Mouse (Mus musculus) lung, postnatal 25 days (tissue): ENCODE data around the gene Rpl10.

Experiments
- DNase-seq: peaks from one replicate; pipeline ENCODE4 v3.0.0; 2022; ENCODE audit warnings: low spot score

The Rpl10 gene

DNA sequence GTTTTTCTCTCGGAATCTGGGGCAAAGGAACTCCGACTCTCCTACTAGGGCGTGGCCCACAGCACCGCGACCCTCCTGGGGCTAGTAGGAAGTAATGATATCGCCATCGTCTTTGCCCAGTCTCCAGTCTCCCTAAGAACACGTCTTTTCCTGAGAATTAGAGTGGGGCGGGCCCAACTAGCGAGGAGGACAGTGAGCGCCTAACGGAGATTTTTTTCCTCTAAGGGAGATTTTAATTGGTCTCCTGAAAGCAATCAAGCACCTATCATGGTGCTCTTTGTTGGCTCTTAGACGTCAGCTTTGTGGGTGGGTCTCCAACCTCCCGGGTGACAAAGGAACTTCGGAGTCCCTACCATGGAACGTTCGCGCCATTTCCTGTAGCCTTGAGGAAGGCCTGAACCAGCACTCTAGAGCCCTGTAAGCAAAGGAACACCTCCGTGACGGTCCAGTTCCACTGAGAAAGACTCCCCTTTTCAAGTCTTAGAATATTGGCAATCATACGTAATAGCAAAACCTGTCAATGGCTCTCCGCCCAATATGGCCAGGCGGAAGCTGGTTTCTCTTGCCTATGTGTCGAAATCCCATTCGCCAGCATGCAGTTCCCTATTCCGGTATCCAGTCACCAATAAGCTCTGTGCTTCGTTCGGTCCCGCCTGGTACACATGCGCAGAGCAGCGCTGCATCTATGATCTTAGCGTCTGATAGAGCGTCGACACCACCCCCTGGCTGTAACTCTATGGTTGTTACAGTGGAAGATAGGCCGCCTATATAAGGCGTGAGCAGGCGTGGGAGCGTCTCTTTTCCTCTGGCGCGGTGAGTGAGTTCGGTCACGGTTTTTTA is at the start of gene Rpl10:
Gene Rpl10, plus strand, starts transcription at position 751 of the 840 bp plus-strand sequence.
- peak; percentile 95 for DNase-seq

DNA sequence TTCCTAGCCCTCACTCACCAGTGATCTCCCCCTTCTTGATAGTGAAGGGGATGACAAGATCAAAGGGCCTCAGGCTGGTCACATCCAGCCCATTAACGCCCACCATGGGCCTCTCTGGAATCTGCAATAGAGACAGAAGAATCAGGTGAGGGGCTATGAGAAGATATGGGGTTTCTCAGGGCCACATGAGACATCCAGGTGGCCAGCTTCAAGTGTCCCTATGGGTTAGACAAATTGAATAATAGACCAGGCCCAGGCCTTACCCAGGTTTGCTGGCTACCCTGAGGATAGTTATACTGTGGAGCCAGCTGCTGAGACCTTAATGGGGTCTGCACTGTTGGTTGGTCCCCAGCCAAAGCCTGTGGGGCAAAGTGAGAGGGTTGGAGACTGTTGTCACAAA is 40.6 kb upstream of the Rpl10 start:
- DNase-seq = no peak

DNA sequence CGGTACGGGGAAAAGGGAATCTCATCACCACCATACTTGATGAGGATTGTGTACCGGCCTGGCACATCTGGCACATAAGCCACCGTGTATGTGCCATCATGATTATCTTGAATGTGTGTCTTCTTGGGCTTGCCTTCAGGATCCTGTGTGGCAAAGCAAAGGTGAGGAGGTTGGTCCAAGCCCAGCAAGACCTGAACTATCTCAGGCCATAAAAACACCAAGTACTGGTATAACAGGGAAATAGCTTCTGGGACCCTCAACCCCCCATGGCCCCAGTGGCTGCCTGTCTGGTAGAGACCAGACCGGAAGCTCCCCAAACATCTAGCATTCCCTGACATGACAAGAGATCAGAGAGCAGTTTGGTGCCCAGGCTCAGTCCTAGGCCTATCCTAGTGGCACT is 37.4 kb upstream of the Rpl10 start:
- DNase-seq = no peak

DNA sequence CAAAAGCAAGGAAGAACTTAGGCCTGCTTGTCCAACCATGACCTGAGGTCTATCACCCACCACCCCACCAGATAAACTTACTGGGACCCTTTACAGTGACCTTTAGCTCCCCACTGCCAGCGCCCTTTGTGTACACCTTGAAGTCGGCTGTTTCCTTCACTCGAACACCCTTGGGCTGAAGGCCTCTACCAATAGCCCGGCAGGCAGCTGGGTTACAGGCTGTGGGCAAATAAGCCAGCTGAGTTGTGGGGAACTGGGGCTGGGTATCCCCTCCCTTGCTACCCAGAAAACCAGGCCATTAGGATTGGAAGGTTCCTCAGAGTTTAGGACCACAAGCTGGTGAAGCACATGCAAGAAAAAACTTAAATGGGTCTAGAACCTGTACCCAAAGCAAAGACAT is 30.3 kb upstream of the Rpl10 start:
- DNase-seq = no peak

DNA sequence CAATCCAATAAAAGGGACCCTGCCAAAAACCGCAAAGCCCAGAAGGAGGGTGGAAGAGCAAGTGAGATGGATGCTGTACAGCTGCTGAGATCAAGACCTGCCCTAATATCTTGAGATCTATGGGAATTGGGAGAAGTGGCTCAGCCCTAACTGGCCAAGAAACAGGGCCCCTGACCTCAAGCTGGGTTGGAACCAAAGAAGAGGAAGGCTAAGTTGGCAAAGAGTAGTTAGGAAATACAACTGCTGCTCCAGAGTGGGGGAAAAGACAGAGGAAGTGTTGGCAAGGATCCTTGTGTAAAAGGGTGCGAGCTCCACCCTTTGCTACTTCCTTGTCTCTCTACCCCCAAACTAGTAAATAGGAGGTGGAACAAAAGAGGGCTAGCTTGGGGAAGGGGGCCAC is 27.2 kb upstream of the Rpl10 start:
- peak; percentile 64 for DNase-seq

DNA sequence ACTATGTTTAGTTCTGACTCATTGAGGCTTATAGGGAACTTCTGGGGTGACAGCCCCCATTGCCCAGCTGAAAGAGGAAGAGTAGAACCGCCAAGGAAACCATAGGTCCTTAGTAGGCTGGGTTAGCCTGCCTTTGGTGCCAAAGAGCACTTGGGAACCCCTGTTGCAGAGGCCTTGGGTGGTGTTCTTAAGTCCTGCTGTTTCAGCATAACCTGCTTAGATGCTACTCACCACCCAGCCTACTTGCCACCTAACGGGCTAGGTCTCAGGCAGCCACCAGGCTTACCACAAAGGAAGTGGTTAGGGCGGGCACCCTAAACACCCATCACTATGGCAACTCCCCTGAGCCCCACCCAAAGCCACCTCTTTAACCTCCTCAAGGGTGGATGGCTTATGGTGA is 26.8 kb upstream of the Rpl10 start:
- DNase-seq = peak; percentile 75

DNA sequence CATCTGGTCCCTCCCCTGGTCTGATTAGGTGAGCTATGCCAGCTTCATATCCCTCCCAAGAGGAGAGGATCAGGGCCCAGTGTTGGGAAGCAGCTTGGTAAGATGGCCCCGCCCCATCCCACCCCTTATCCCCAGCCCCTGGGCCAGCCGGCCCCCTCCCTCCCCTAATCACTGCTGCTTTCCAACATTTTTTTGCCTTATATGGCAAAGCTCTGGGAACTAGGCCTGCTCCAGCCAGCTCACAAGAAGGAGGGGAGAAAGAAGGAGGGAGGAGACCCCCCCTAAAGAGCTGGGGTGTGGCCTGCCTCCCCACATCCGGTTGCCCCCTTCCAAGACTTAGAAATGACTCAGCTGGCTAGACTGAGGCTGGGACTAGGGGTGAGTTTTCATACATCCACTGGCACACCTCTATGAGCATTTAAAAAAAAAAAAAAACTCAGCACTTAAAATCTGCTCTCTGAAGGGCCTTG is 26.0 kb upstream of the Rpl10 start:
- peak; percentile 73 for DNase-seq

DNA sequence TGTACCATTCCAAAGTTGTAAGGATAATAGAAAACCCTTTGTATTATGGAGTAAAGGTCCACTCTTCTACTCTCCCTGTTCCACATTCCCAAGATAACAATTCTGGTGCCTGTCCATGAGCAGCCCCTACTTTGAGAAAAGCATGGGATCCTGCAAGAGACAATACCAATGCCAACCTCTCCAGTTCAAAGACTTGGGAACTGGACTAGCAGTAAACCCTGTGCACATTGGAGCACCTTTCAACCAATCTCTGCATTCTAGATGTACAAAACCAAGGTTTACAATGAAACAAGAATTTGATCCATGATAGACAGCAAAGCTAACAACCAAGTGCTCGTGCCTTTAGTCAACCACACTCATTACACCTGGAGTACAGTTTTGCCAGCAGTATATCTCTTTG is 25.5 kb upstream of the Rpl10 start:
- DNase-seq = no peak

DNA sequence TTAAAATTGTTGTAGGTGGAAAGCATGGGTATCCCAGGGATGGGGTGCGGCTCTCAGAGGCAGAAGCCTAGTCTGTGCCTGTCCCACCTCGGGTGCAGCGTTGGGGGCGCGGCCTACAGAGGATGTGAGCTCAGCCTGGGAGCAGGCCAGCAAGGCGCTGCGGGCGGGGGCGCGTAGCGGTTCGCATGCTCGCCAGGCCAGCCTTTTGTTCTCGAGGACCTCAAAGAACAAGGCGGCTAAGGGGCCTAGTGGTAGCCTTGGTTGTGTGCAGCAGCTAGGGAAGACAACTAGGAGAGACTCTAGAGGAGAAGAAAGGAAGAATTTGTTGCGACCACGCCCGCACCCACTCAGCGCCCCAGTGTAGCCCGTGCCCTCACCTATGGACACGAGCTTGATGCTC is 24.9 kb upstream of the Rpl10 start:
- peak; percentile 85 for DNase-seq

DNA sequence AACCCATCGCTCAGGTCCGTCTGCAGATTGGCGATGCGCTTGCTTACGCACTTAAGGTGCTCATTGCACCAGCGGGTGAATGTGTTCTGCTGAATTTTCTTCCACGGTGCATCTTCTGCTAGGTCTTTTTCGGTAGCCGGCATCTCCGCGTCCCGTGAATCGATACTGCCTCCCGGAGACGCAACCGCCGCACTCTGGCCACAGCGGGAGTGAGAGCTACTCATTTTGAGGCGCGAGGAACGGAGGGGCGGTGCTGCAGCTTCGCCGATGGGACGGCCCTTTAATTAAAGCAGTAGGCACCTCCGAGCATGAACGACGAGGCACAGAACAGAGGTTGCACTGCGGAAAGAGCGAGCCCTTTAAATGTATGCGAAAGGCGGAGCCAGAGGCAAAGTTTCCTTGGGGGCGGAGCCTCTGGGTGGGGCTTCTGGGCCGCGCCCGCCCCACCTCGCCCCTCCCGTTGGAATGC is 24.4 kb upstream of the Rpl10 start:
- peak; percentile 93 for DNase-seq

DNA sequence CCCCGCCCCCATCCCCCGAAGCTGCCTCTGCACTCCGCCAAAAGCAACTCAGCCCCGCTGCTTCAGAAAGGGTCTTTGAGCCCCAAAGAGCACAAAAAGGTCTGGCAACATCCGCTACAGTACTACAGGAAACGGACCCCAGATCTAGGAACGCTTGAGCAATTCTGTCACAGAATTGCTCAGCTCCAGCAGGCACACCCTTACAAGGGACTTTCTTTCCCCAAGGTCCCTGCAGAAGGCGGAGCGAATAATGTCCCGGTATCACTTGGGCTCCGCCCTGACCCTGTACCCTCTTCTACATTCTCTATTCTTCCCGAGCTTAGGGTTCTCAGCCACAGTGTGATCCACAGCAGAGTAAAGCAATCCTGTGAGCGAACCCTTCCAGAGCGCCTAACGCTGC is 23.9 kb upstream of the Rpl10 start:
- peak; percentile 53 for DNase-seq

DNA sequence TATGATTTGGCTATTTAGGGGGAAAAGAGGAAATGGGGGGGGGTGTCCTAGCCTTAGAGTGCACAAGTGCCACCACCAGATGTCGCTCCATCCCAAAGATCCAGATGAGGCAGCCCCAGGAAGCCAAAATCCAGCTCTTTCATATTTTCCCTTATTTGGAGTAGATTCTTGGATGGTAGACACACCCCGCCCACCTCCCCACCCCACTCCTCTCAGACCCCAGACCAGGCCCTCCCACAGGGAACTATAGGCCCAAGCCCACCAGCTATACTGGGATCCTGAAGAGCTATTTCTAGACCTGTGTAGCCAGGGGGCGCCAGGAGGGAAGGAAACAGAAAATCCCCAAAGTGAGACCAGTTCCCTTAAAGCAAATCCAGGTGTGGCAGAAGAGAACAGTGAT is 22.0 kb upstream of the Rpl10 start:
- DNase-seq = peak; percentile 66

DNA sequence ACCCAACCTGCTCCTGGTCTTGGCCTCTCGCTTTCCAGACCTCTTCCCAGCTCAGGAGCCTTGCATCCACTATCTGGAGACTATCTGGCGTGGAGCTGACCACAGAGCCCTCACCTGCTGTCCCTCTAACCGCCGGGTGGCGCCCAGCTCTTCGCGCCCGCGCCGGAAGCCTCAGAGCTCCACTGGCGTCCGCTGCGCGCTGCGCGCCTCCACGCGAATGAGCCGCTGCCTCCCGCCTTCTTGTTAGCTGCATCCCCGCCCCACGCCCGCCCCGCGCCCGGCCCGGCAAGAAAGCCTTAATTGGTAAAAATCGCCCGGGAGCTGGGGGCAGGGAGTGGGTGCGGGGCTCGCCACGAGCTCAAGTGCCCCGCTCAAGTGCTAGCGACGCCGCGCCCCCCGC is 21.0 kb upstream of the Rpl10 start, which contains the start of gene Flna:
Gene Flna, minus strand, starts transcription at position 206 of the 400 bp plus-strand sequence.
- peak; percentile 66 for DNase-seq

DNA sequence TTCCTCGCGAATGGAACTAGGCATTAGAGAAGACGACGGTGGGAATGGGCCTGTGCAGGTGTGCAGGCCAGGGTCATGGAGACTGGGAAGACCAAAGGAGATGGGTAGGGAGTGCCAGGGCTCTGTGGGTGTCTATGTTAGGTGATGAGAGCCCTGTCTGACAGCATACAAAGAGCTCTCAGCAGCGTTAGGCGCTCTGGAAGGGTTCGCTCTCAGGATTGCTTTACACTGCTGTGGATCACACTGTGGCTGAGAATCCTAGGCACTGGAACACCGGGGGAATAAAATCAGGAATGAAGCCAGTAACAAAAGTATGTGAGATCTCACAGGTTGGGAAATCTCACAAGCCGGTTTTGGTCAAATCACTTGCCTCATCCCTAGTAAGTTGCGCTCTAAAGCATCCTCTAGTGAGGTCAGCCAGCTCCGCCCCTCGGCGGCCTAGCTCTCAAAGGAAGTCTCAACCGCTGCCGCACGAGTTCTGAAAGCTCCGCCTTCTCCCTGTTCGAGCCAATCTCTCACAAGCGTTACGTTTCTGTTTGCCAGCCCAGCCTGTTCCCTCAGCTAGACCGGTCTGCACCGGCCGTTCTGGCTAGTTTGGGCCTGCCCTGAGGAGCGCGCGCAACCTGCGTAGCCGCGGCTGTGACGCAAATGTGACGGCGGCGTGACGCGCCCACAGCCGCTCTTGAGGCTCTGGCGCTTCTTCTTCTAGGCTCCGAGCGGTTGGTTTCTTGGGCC is 16.3 kb upstream of the Rpl10 start, which contains the start of gene Emd:
Gene Emd, plus strand, starts transcription at position 535 of the 735 bp plus-strand sequence.
- DNase-seq = peak; percentile 95

DNA sequence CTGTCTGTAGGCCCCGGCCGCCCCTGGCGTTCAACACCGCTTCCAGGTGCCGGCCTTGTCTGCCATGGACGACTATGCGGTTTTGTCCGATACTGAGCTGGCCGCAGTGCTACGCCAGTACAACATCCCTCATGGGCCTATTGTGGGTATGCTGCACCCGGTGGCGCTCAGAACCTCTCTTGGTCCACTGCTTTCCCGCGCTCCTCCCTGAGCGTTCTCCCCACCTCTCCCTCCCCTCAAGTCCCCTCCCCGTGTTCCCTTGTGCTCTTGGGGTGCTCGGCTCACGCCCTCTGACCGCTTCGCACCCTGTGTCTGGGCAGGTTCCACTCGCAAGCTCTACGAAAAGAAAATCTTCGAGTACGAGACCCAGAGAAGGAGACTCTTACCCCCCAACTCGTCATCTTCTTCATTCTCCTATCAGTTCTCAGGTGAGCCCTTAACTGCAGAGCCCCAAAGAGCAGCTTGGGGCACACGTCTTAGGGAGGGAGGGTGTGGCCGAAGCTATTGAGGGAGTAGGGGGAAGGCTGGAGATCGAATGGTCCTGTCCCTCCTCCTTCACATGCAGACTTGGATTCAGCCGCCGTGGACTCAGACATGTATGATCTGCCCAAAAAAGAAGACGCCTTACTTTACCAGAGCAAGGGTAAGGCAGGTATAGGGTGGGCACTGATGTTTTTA is 15.6 kb upstream of the Rpl10 start:
- no peak for DNase-seq

DNA sequence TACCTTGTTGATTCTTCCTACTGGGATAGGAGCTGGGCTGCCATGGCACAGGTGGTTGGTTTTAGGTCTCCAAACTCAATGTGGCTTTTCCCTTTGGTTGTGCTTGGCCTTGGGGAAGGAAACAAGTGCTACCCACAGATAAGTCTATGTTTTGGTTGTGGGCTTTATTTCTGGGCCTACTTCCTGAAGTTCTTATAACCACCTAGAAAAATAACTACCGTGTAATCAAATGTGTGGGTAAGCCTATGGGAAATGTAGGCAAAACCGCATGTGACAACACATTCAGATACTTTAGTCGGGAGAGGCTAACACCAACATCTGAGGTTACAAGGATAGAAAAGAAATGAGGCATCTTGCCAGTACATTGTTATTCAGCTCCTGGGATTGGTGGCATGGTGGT is 12.9 kb upstream of the Rpl10 start:
- DNase-seq = no peak

DNA sequence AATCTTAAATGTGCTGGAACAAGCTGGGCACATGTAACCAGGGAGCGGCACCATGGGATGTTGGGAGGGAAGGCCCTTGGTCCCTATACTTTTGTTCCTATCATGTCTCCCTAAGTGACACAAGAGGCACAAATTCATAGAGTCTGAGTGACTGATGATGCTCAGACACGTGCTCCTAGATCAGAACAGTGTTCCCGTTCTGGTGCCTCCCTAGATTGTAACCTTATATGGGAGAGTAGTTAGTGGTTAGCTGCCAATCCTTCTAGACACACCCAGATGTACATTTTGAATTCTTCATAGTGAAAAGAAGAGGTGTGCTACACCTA is 913 bp upstream of the Rpl10 start:
- no peak for DNase-seq

DNA sequence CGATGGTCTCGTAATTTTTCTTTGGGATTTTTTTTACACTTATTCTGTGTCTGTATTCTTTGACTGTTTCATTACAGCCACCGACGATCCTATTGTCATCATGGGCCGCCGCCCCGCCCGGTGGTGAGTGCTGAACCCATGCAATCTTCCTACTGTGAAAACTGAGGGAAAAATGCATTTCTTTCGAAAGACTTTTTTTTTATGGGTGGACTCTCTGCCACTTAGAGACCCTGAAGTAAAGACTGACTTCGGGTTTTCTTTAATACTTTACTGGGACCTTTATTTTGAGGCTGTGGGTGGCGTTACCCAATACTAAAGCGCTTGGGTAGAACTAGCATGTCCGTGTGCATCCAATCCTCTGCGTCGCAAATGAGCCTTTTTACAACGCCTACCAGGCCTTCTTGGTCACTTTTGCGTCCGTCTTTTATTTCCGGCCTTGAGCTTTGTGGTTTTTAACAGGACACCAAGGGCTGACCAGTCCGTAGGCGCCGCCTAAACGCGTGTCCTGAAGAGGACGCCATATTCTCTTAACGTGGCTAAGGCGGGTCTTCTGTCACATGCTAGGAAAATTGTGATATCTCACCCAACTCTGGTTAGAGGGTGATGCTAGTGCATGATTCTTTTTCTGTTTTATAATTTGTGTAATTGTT is 415 bp downstream of the Rpl10 start:
- DNase-seq = no peak

DNA sequence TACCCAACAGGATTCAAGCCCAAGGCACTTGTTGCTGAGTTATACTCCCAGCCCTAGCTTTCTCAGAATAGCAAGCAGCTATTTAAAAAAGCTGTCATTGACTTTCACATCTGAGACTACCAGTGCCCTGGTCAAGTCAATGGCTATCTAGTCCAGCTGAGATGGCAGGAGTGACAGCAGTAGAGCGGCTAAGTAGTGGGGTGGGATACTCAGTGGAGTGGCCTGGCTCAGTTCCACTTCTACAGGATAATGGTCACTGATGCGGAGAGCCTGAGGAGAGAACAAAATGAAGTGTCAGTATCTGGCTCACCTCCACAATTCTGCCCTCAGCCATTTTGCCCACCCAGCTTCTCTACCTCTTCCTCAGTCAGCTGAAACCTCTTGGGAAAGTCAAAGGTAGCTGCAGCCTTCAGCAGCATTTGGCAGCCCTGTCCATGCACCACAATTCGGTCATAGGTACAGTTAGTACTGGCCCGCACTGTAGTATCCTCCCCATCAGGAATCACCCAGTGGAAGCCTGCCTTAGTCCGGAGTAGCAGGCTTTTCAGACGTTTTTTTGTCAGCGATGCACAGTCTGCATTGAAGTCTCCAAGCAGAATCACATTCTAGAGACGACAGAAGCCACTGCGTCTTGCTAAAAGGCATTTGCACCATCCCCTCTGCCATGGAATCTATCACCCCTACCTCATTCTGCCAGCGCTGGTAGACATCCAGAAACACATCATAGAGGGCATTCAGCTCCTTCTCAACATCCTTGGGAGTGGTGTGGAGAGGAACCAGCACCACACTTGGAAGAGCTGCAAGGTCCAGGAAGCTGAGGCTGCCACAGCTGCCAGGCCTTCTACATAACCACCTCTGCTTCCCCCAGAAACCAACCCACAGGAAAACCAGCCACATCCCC is 3.1 kb downstream of the Rpl10 start:
- DNase-seq = no peak

DNA sequence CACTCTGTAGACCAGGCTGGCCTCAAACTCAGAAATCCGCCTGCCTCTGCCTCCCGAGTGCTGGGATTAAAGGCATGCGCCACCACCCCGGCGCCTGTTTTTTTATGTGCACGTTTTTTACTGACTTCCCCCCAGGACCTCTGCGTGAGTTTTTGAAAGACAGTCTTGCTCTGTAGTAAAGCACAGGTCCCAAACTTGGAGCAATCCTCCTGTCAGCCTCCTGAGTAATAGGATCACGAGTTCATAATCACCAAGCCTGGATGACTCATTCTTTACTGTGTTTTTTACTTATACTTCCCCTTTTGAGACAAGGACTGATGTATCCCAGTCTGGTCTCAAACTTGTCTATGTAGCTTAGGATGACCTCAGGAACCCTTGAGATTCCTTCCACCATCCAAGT is 7.3 kb downstream of the Rpl10 start:
- DNase-seq = no peak
